Mouse (Mus musculus) MEL-GATA-1-ER (cell line): Measurements from ENCODE around the gene Vwa7.
"Not testable (repeated sequence)": the region's sequence is repeated elsewhere in the genome, so short reads cannot be mapped to it uniquely, and the experiment has no call there.

ENCODE experiments used
- DNase-seq: peaks from one replicate; pipeline ENCODE4 v3.0.0-alpha.2; 2012; ENCODE audit warnings: low read depth; ENCODE audit errors: extremely low read depth

The Vwa7 gene

GRCm38 (mm10) chr17:35000717-35001451, 15.5 kb upstream of the Vwa7 start, which contains the start of gene Vars:
Vars (plus strand) TSS chr17:35000987.
- no peak for DNase-seq

- DNase-seq: no peak
Measured at GRCm38 (mm10) chr17:35001452-35002152, 14.8 kb upstream of the Vwa7 start.

GRCm38 (mm10) chr17:35002153-35002865, 14.1 kb upstream of the Vwa7 start:
- DNase-seq: no peak

- DNase-seq: no peak
Measured at GRCm38 (mm10) chr17:35003022-35003838, 13.1 kb upstream of the Vwa7 start.

- DNase-seq: no peak
Measured at GRCm38 (mm10) chr17:35004075-35004717, 12.2 kb upstream of the Vwa7 start.

- no peak for DNase-seq
Measured at GRCm38 (mm10) chr17:35005158-35005557, 11.2 kb upstream of the Vwa7 start.

GRCm38 (mm10) chr17:35005902-35006301, 10.5 kb upstream of the Vwa7 start:
- not testable (repeated sequence) for DNase-seq

GRCm38 (mm10) chr17:35007387-35007991, 8.9 kb upstream of the Vwa7 start:
- DNase-seq: no peak

GRCm38 (mm10) chr17:35009586-35009985, 6.8 kb upstream of the Vwa7 start:
- no peak for DNase-seq

- DNase-seq: no peak
Measured at GRCm38 (mm10) chr17:35011440-35011839, 4.9 kb upstream of the Vwa7 start.

- no peak for DNase-seq
Measured at GRCm38 (mm10) chr17:35012430-35012829, 3.9 kb upstream of the Vwa7 start.

GRCm38 (mm10) chr17:35013221-35013620, 3.2 kb upstream of the Vwa7 start:
- no peak for DNase-seq

- DNase-seq: no peak
Measured at GRCm38 (mm10) chr17:35015296-35015695, 1.1 kb upstream of the Vwa7 start.

GRCm38 (mm10) chr17:35016791-35017705, 669 bp downstream of the Vwa7 start:
- DNase-seq: no peak

GRCm38 (mm10) chr17:35017706-35018030, 1.3 kb downstream of the Vwa7 start:
- no peak for DNase-seq

GRCm38 (mm10) chr17:35018171-35018570, 1.8 kb downstream of the Vwa7 start:
- no peak for DNase-seq

GRCm38 (mm10) chr17:35019894-35020293, 3.5 kb downstream of the Vwa7 start:
- no peak for DNase-seq

- DNase-seq: no peak
Measured at GRCm38 (mm10) chr17:35020551-35020950, 4.2 kb downstream of the Vwa7 start.

GRCm38 (mm10) chr17:35021163-35021808, 4.9 kb downstream of the Vwa7 start:
- DNase-seq: peak; percentile 68
